Mouse (Mus musculus): ENCODE measurements around the gene Ifrd2. TPM values are rescaled to one million over a fixed set of nuclear protein-coding genes. Genes with fewer than 3 reads are reported as not detected.

The Ifrd2 gene
- total and polyA plus RNA-seq, 3 experiments, result 147 to 292 TPM; not detected in 1

DNA sequence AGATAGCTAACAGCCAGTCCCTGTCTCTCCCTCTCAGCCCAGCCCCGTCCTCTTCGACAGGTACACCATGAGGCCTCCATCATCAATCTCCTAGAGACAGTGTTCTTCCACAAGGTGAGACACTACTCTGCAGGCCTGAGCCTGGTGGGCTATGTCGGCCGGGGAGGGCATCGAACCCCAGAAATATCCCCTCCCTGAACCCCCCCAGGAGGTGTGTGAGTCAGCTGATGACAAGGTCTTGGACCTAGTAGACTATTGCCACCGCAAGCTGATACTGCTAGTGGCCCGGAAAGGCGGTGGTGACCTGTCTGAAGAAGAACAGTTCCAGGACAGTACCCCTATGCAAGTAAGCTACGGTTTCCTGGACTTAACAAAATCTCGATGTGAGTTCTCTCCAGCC is 38.6 kb upstream of the Ifrd2 start:
- Histone ChIP-seq H3K27ac (ENCODE audit: control insufficient read depth, low read depth, low read length) (no peak overlapping the region), H3K79me2 (ENCODE audit: control insufficient read depth, insufficient read depth, low read length, poor library complexity) (peaks cover 3% of the 10 kb centered on the region), H3K9me3 (replicated peaks; ENCODE audit: insufficient read depth, low read length) (no peaks in the 10 kb centered on the region), H3K4me3 (ENCODE audit: control insufficient read depth in 1 of 2, insufficient read depth in 1 of 2, low read depth in 2 of 2, low read length in 2 of 2) (no peak overlapping the region), H3K36me3 (ENCODE audit: control insufficient read depth in 1 of 2, insufficient read depth in 2 of 2, low read length in 2 of 2) (peaks cover 0 to 14% of the 10 kb centered on the region in 2 experiments; a peak in 2 of 4 replicates), H3K27me3 (ENCODE audit: control insufficient read depth in 1 of 2, insufficient read depth in 2 of 2, low read length in 2 of 2) (no peaks in the 10 kb centered on the region), H3K4me1 (ENCODE audit: control insufficient read depth in 1 of 2, insufficient read depth in 2 of 2, low read length in 2 of 2) (peaks cover 10 to 25% of the 10 kb centered on the region in 2 experiments), H3K9ac (ENCODE audit: control insufficient read depth, low read depth, low read length, poor library complexity, severe bottlenecking) (no peak overlapping the region)
- DNase-seq (ENCODE audit: low read depth, low spot score), result no peak
- no peak for TF ChIP-seq MXI1 (IDR thresholded peaks at IDR 0.05; ENCODE audit: low read depth, low read length)

- Histone ChIP-seq H3K4me1 (ENCODE audit: control insufficient read depth in 1 of 2, insufficient read depth in 2 of 2, low read length in 2 of 2) (peaks cover 10 to 25% of the 10 kb centered on the region in 2 experiments), H3K9ac (ENCODE audit: control insufficient read depth, low read depth, low read length, poor library complexity, severe bottlenecking) (no peak overlapping the region), H3K27ac (ENCODE audit: control insufficient read depth, low read depth, low read length) (no peak overlapping the region), H3K4me3 (ENCODE audit: control insufficient read depth in 1 of 2, insufficient read depth in 1 of 2, low read depth in 2 of 2, low read length in 2 of 2) (no peak overlapping the region), H3K36me3 (ENCODE audit: control insufficient read depth in 1 of 2, insufficient read depth in 2 of 2, low read length in 2 of 2) (peaks cover 0 to 14% of the 10 kb centered on the region in 2 experiments; a peak in 2 of 4 replicates), H3K9me3 (replicated peaks; ENCODE audit: insufficient read depth, low read length) (no peaks in the 10 kb centered on the region), H3K79me2 (ENCODE audit: control insufficient read depth, insufficient read depth, low read length, poor library complexity) (peaks cover 7% of the 10 kb centered on the region), H3K27me3 (ENCODE audit: control insufficient read depth in 1 of 2, insufficient read depth in 2 of 2, low read length in 2 of 2) (no peaks in the 10 kb centered on the region)
- no peak for TF ChIP-seq TAL1 (IDR thresholded peaks at IDR 0.05; ENCODE audit: low read length)
- no peak for TF ChIP-seq CTCF (IDR thresholded peaks at IDR 0.05 in 2 of 3, conservative IDR thresholded peaks at IDR 0.05 in 1 of 3; ENCODE audit: control insufficient read depth in 1 of 3, insufficient read depth in 1 of 3, low read depth in 2 of 3, low read length in 3 of 3, poor library complexity in 1 of 3, severe bottlenecking in 1 of 3)
- TF ChIP-seq ZC3H11A (IDR thresholded peaks at IDR 0.05; ENCODE audit: low read depth, low read length), result no peak
- no peak for TF ChIP-seq SIN3A (IDR thresholded peaks at IDR 0.05; ENCODE audit: low read length)
- no peak for TF ChIP-seq USF1 (IDR thresholded peaks at IDR 0.05; ENCODE audit: low read depth, low read length)
- no peak for TF ChIP-seq GABPA (IDR thresholded peaks at IDR 0.05; ENCODE audit: low read depth, low read length)
- no peak for TF ChIP-seq MYB (IDR thresholded peaks at IDR 0.05; ENCODE audit: low read depth, low read length)
- TF ChIP-seq MYC (IDR thresholded peaks at IDR 0.05; ENCODE audit: low read depth, low read length), result no peak
- no peak for TF ChIP-seq NRF1 (IDR thresholded peaks at IDR 0.05; ENCODE audit: insufficient read depth, low read depth, low read length, poor library complexity, severe bottlenecking)
- no peak for TF ChIP-seq NELFE (IDR thresholded peaks at IDR 0.05; ENCODE audit: low read depth, low read length)
- no peak for TF ChIP-seq MEF2A (IDR thresholded peaks at IDR 0.05; ENCODE audit: extremely low read depth, insufficient replicate concordance, low read depth, low read length, poor library complexity, severe bottlenecking)
- no peak for TF ChIP-seq SMC3 (IDR thresholded peaks at IDR 0.05; ENCODE audit: low read depth, low read length)
- TF ChIP-seq USF2 (IDR thresholded peaks at IDR 0.05; ENCODE audit: borderline replicate concordance in 1 of 2, insufficient read depth in 1 of 2, low read depth in 1 of 2, low read length in 2 of 2), result no peak
- TF ChIP-seq GATA1 (IDR thresholded peaks at IDR 0.05; ENCODE audit: low read depth, low read length), result no peak
- DNase-seq (ENCODE audit: low read depth, low spot score), result no peak
These were observed 38.0 kb upstream of the Ifrd2 start for GRCm38 (mm10) chr9:107549297-107550074.

All from MEL (cell line).